Mouse (Mus musculus) adrenal gland, adult (tissue): Measurements from ENCODE around the gene Ptov1.

Source experiments
- DNase-seq, 2 experiments: peaks; one replicate each; pipeline ENCODE4 v3.0.0; 2022 to 2023; ENCODE audit warnings: low spot score in 1 of 2; ENCODE audit not compliant: inconsistent age in 2 of 2

The Ptov1 gene

GRCm38 (mm10) chr7:44815721-44816469 is 53.7 kb downstream of the Ptov1 start, which contains the start of the genes Nup62 and Il4i1:
Nup62 (plus strand) TSS chr7:44816088.
Il4i1 (plus strand) TSS chr7:44816387.
- DNase-seq, result peak; percentile 99

- peak; percentile 65 to 72 for DNase-seq
These were observed 54.5 kb downstream of the Ptov1 start for GRCm38 (mm10) chr7:44814952-44815553.

- DNase-seq, result peak in 1 of 2 experiments; percentile 44
These were observed 55.2 kb downstream of the Ptov1 start for GRCm38 (mm10) chr7:44814423-44814822.

- DNase-seq, result no peak
These were observed 55.6 kb downstream of the Ptov1 start for GRCm38 (mm10) chr7:44813985-44814384.
